ENCODE assay signal across 8 mouse cellular contexts in the genomic region with DNA sequence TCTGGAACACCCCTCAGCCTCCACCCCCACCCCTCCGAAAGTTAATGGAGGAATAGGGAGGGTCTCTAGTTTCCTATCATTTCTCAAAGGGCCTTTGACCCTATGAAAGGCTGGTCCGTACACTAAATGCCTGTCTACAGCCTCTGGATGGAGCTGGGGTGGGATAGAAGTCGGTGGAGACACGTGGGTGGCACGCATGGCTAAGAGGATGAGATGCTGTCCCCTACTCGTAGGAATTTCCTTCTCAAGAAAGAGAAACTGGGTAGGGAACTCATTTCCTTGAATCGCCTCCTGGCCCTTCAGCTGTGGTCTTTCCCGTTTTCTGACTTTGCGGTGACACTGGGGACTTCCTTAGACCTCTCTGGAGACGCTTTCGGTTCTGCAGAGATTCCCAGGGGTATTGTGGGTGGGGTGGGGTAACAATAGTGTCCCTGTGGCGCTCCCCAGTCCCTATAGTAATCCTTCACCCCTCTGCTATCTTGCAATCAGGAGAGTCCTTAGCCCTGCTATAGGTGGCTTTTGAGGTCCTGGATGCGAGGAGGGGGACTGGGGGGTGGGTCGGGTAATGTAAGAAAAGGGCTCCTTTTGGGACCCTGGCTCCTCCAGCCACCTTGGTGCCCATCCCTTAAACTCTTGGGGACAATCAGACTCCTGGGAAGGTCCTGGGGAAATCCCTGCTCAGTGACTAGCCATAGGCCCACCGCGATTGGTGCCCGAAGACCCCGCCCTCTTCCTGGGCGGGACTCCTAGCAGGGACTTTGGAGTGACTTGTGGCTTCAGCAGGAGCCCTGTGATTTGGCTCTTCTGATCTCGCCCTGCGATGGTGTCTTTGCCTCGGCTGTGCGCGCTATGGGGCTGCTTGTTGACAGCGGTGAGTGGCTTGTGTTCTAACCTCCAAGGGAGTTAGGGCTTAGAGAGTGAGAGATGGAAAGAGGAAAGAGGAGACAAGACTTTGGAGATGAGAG. TPM values are rescaled to one million over a fixed set of nuclear protein-coding genes. Genes with fewer than 3 reads are reported as not detected.
DNase-seq lines count a peak whose midpoint lies in the region; ATAC-seq and TF ChIP-seq lines count a peak whose summit lies in the region.

A gene (plus strand): TSS at position 740 of the 965 bp plus-strand sequence.

- peak; percentile 73 to 85 for DNase-seq in adrenal gland, adult (ENCODE audit: inconsistent age in 2 of 2, low spot score in 1 of 2)
- DNase-seq in kidney, adult 9 months: peak; percentile 82
- DNase-seq in lung, postnatal 0 days (ENCODE audit: low spot score): peak; percentile 89
- DNase-seq in ovary, postnatal 36 days (ENCODE audit: low spot score): peak; percentile 55
- DNase-seq in left cerebral cortex, adult 9 months (ENCODE audit: low spot score in 2 of 2): no peak
- no peak for DNase-seq in cerebellum, adult 11 months

- H3K4me3 ChIP-seq in embryonic facial prominence, embryonic 12.5 days: peak within 1 kb of the TSS; percentile 21
- peak within 1 kb of the TSS; percentile 48 for H3K4me3 ChIP-seq in heart, embryonic 13.5 days
- peak within 1 kb of the TSS; percentile 48 for H3K4me3 ChIP-seq in lung, postnatal 0 days (ENCODE audit: low read depth, low read length)

- 12% methylated on average over 25 of the region's 25 CpGs for whole genome bisulfite sequencing in embryonic facial prominence, embryonic 12.5 days
- WGBS in heart, embryonic 13.5 days: 10% methylated on average over 25 of the region's 25 CpGs
- 12% methylated on average over 25 of the region's 25 CpGs for WGBS in lung, postnatal 0 days

- H3K27me3 ChIP-seq in embryonic facial prominence, embryonic 12.5 days: 0 out of 2 replicates have a peak, but pooled peaks cover 14% of the 10 kb centered on the region
- peaks cover 50% of the 10 kb centered on the region for H3K27me3 ChIP-seq in heart, embryonic 13.5 days (replicated peaks)
- no peaks in the 10 kb centered on the region for H3K27me3 ChIP-seq in lung, postnatal 0 days (replicated peaks; ENCODE audit: insufficient read depth, low read length)

- peak within 1 kb of the TSS; percentile 45 for H3K4me2 ChIP-seq in embryonic facial prominence, embryonic 12.5 days (replicated peaks)
- peak within 1 kb of the TSS; percentile 69 for H3K4me2 ChIP-seq in heart, embryonic 13.5 days
- H3K4me2 ChIP-seq in lung, postnatal 0 days (replicated peaks; ENCODE audit: low read depth, low read length): peak within 1 kb of the TSS; percentile 58

- no peak for TF ChIP-seq CTCF in lung, postnatal 0 days (IDR thresholded peaks at IDR 0.05)

- H3K27ac ChIP-seq in embryonic facial prominence, embryonic 12.5 days: no peak within 1 kb of the TSS
- 0 out of 2 replicates have a peak within 1 kb of the TSS, but pooled peaks have one; percentile 33 for H3K27ac ChIP-seq in heart, embryonic 13.5 days (replicated peaks)
- peak within 1 kb of the TSS; percentile 68 for H3K27ac ChIP-seq in lung, postnatal 0 days (ENCODE audit: low read length)

- H3K9me3 ChIP-seq in embryonic facial prominence, embryonic 12.5 days: no peaks in the 10 kb centered on the region
- H3K9me3 ChIP-seq in heart, embryonic 13.5 days: no peaks in the 10 kb centered on the region; the same call in 1 of the 2 replicates
- no peaks in the 10 kb centered on the region for H3K9me3 ChIP-seq in lung, postnatal 0 days (ENCODE audit: low read length)

- TF ChIP-seq EP300 in lung, postnatal 0 days (IDR thresholded peaks at IDR 0.05): no peak

- ATAC-seq in embryonic facial prominence, embryonic 12.5 days (ENCODE audit: insufficient number of reproducible peaks, insufficient read depth, low FRiP score, low TSS enrichment): 0 out of 2 replicates have a peak, but pooled peaks have one; percentile 43
- 0 out of 2 replicates have a peak, but pooled peaks have one; percentile 59 for ATAC-seq in heart, embryonic 13.5 days (ENCODE audit: extremely low read depth, insufficient number of reproducible peaks, low FRiP score, low TSS enrichment)
- ATAC-seq in lung, postnatal 0 days: peak; percentile 94

- no peaks in the 10 kb centered on the region for H3K36me3 ChIP-seq in embryonic facial prominence, embryonic 12.5 days
- no peaks in the 10 kb centered on the region for H3K36me3 ChIP-seq in heart, embryonic 13.5 days
- H3K36me3 ChIP-seq in lung, postnatal 0 days (ENCODE audit: insufficient read depth, low read length): no peaks in the 10 kb centered on the region

- H3K9ac ChIP-seq in embryonic facial prominence, embryonic 12.5 days: no peak within 1 kb of the TSS
- H3K9ac ChIP-seq in heart, embryonic 13.5 days: peak within 1 kb of the TSS; percentile 61
- no peak within 1 kb of the TSS; the same call in 1 of the 2 replicates for H3K9ac ChIP-seq in lung, postnatal 0 days (replicated peaks; ENCODE audit: low read depth)

- H3K4me1 ChIP-seq in embryonic facial prominence, embryonic 12.5 days: peaks cover 12% of the 10 kb centered on the region; the same call in 1 of the 2 replicates
- H3K4me1 ChIP-seq in heart, embryonic 13.5 days: peaks cover 17% of the 10 kb centered on the region
- H3K4me1 ChIP-seq in lung, postnatal 0 days (ENCODE audit: insufficient read depth, low read depth, low read length): peaks cover 11% of the 10 kb centered on the region

RNA-seq across cellular contexts. Expression of the gene that starts here (rescaled TPM):
- polyA plus RNA-seq in embryonic facial prominence, embryonic 12.5 days (2016; fragmentation: Nextera tagmentation; extraction: Ambion mirVana): 5.2 and 6.5 TPM in 2 replicates
- 7.6 and 8.5 TPM in 2 replicates for polyA plus RNA-seq in heart, embryonic 13.5 days (2015; fragmentation: Nextera tagmentation; extraction: Ambion mirVana)
- polyA plus RNA-seq in lung, postnatal 0 days (2015; fragmentation: Nextera tagmentation; extraction: Ambion mirVana): 57.9 and 77.5 TPM in 2 replicates

Comparison
In these comparisons a context has a peak if more than half of its experiments do, and no peak if none do; other contexts are left out.
1. DNase-seq: peak in adrenal gland, adult (2 of 2), kidney, adult 9 months (single experiment), lung, postnatal 0 days (single experiment) and ovary, postnatal 36 days (single experiment); none in left cerebral cortex, adult 9 months (0 of 2) and cerebellum, adult 11 months (single experiment).
2. ATAC-seq: peak in every context shown above with its lines; median percentile 94 in lung, postnatal 0 days; 59 in heart, embryonic 13.5 days; 43 in embryonic facial prominence, embryonic 12.5 days.
3. Peak in every context shown above with its lines, with median percentiles within 50 percentile points of each other: H3K4me2 ChIP-seq and H3K4me3 ChIP-seq.